Mouse (Mus musculus) T-helper 2 cell (primary cell): ENCODE measurements at regions not wholly inside any gene's neighbourhood (a gene's known extent, or its start where the extent isn't known, plus 50 kb on each side); places are given as distances from the start of the nearest gene placed in this dataset.
"Not testable (repeated sequence)": the region's sequence is repeated elsewhere in the genome, so short reads cannot be mapped to it uniquely, and the experiment has no call there.

Source experiments
- in situ Hi-C: fragments of 300-600 bp; cut with MboI, MseI; formaldehyde crosslinking; loops from one replicate; pipeline ENCODE4 v1.15.1; 2025; ENCODE audit warnings: high pct_unique_total_duplicates

- in situ Hi-C loops = no loop called here
Measured at GRCm38 (mm10) chr10:46072550-46073470, 495.2 kb downstream of the Hace1 start.

DNA sequence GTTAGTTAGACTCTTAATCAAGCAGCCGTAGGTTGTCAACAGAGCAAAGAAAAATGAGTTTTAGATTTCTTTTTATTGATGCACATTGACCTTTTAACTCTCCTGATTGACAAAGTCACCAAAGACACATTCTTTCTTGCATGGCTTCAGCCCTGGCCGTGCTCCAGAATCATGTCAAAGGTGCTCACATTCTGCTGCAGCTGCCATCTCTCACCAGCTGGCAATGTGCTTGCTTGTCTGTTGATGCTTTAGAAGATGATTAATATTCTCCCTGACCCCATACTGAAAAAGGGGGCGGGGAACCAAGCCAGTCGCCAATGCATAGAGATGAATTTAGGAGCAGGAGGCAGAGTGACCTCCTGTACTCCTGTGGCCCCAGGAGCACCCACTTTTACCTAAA lies 510.1 kb downstream of the Hace1 start:
- in situ Hi-C loops = no loop called here

DNA sequence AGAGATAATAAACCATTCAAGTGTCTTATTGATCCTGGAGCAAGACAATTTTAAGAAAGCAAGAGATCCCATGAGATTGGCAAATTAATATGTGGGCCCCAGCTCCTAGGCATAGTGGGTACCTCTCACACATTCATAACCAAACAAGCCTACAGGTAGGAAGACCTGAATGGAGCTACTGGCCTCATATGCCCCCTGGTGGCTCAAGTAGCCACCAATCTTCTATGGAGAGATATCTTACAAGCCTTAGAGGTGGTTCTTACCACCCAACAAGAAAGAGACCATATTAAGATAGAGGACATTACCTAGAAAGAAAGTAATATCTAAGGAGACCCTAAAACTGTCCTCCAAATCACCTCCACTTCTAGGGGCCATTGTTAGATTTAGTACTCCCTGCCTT lies 523.2 kb downstream of the Hace1 start:
- in situ Hi-C loops = no loop called here

DNA sequence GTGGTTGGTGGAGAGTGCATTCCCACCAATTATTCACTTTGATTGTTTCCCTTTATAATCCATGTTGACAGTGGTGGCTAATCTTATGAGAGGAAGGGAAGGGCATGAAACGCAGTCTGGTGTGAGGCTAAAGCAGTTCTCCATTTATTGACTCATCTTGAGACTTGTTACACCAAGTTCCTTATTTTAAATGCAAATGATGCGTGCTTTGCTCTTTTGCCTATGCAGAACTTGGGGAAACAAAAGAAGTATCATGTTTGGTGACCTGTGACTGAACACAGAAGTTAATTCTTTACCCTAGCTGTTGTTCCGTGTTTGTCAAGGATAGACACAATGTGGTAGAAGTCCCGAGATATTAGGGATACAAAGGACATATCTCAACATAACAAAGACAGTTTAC lies 531.2 kb downstream of the Hace1 start:
- in situ Hi-C loops = no loop called here

- in situ Hi-C loops = no loop called here
Measured at GRCm38 (mm10) chr10:46114631-46115130, 537.1 kb downstream of the Hace1 start.

GRCm38 (mm10) chr10:46122409-46122808 lies 544.8 kb downstream of the Hace1 start:
- in situ Hi-C loops = not testable (repeated sequence)

DNA sequence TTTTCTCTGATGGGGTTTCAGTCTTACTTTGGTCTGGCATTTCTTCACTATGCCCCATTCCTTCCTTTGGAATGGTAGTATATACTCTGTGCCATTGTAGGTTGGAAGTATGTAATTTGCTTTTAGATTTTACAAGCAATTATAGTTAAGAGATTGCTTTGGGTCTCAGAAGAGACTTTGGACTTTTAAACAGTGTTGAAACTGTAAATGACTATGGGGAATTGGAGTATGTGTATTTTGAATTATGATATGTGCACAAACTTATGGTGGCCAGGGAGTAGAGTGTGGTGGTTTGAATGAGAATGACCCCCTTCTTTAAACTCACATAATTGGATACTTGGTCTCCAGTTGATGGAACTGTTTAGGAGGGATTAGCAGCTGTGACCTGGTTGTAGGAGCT lies 546.2 kb downstream of the Hace1 start:
- in situ Hi-C loops = no loop called here

DNA sequence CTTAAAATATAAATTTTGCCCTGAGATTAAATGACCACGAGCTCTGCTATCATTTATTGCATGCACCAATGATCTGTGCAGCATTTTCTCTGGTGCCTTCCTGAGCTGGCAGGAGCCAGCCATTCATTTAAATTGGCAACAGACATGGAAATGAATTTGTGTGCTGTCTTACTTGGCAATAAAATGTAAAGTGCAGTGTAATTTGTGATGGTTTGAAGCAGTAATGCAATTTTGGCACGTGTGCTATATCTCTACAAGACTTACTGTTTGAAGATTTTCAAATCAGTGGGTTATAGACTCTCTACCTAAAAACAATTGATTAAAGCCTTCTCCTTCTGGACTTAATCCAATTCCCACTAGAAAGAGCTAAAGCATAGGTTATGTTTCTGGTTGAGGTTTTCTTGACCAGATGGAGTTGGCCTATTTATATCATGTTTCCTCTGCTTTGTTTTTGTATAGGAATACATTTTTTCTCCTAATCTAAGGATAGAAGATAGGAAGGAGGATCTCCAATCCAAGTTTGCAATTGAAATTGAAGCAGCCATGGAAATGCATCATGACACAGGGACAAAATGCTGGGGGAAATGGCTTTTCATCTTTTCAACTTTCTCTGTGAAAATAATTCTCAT lies 557.6 kb downstream of the Hace1 start:
- in situ Hi-C loops = no loop called here

GRCm38 (mm10) chr10:46174035-46174434 lies 596.4 kb downstream of the Hace1 start:
- in situ Hi-C loops = no loop called here

- in situ Hi-C loops = no loop called here
Measured at GRCm38 (mm10) chr10:46185763-46186458, 608.3 kb downstream of the Hace1 start.

- in situ Hi-C loops = no loop called here
Measured at GRCm38 (mm10) chr10:46194143-46194542, 616.5 kb downstream of the Hace1 start.

DNA sequence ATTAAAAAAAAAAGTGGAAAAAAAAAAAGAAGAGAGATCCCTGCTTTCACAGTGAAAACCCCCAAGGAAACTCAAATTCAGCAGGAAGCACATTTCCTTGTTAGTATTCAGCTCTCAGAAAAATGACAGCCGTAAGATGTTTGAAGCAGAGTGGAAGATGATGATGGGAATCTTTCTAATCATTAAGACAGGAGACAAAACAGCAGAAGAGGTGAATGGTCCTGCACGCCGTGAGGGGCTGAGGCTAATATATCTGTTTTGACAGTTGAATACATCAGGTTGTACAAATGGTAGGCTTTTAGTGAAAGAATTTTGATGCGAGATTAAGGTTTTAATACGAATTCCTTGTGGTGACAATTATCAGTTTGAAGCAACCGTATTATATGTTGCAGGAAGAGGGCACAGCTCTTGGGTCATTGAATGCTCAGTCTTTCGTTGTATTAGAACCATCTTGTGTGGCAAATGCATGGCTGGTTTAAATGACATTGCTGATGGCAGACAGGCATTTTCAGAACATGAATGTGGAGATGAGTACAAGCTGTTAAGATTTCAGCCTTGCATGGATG lies 649.3 kb downstream of the Hace1 start:
- in situ Hi-C loops = no loop called here

DNA sequence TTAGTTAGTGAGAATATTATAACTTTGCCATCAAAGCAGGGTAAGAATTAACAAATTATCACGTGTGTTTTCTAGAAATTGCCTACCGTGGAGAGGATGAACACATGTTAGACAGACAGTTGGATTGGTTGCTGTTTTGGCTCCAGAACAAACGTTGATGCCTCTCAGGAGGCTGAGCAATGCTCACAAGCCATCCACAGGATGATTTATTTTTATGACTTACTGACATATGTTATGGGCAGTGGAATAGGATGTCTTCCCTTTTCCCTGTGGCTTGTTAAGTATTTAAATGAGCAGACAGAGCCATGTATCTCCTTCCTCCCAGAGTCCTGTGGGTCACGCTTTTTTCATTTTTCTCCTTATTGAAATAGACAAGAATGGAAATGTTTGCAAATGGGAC lies 652.0 kb downstream of the Hace1 start:
- in situ Hi-C loops = no loop called here

- in situ Hi-C loops = no loop called here
Measured at GRCm38 (mm10) chr10:46235581-46235980, 658.0 kb downstream of the Hace1 start.

GRCm38 (mm10) chr10:46255575-46255974 lies 677.9 kb downstream of the Hace1 start:
- in situ Hi-C loops = no loop called here

- in situ Hi-C loops = no loop called here
Measured at GRCm38 (mm10) chr10:46269710-46270109, 692.1 kb downstream of the Hace1 start.

DNA sequence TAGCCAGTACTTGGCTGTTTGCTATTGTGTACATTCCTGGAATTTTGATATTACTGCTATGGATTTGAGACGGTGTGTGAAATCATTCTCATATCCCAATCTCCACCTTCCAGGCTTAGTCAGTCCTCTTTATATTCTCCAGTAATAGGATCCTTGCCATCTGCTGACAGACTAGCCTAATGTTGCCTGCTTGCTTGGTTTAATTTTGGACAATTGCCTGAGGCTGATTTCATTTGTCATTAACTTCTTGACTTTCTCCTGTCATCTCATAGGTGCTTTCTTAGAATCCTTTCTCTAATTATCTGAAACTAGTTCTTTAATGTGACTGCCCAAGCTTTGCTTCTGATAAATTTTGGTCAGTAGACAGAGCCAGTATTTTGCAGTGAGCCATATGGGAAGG lies 696.2 kb downstream of the Hace1 start:
- in situ Hi-C loops = no loop called here

DNA sequence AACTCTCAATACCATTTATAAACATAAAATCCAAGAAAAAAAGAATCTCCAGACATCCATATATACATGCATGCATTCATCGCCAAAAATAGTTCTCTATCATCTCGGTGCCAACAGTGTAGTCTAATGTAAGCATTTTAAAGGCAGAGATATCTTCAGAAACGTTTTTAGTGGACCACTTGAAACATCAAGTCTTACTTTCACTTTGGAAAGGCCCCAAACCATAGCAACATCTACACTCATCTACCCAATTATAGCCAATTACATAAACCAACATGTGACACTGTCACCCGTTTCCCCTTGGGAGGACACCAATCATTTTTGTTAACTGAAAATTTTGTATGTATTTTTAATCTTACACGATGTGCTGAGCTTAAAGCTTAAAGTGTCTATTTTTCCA lies 716.7 kb downstream of the Hace1 start:
- in situ Hi-C loops = no loop called here

DNA sequence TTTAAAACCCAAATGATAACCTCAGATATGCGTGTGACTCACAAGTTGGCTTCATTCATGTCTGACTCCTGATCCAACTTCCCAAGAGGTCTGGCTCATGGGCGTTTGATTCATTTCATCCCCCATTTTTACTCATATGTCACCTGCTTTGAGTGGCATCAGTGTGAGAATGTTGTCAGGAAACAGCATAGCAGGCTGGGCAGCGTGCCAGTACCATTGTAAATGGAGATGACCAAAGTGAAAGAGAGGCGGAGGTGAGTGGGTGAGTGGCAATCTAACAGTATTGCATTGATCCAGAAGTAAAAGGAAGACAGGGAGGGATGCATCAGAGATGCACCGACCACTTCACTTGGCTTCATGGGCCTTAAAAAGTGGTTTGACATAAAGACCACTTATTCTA lies 720.7 kb downstream of the Hace1 start:
- in situ Hi-C loops = no loop called here

DNA sequence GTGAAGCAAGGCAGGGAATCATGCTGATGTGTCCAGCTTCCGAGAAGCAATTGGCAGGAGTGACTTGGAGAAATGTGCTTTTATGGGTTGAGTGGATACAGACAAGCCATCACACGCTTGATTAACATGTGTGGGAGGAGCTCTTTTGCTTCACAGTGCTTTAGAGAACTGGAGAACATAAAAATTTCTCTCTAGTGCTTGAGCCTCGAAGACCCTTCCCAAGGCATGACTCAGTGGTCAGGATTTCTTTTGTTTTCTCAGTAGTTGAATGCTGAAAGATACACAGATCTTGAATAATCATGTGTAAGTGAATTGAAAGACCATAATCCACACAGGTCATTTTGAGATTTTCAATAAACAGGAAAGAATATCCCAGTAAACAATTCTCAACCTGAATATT lies 721.9 kb downstream of the Hace1 start:
- in situ Hi-C loops = no loop called here

DNA sequence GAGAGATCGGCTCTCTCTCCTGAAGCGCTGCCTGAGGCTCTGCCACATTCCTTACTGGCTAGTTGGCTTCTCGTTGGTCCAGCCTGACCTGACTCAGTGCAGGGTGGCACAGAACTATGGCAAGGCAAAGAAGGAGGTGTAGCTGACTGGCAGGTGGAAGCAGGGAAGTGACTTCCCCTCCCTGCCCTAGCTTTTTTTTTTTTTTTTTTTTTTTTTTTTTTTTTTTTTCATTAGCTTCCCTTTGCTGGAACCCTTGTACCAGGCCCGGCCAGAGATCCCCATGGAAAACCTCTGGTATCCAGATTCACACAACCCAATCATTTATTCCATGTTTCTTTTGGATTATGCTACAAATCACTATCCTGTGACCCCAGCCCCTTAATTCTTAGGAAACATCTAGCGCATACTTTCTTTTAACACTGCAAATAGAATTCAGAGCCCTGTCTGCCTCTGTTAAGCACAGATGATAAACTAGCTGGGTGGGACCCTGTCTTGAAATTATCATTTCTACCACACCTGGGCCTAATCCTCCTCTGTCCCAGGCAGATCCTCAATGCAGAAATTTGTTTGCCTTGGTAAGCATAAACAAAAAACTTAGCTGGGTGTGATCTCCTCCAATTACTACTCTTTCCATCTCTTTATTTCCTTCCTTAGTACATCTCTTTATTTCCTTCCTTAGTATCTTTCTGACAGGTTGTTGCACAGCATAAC lies 742.9 kb downstream of the Hace1 start:
- in situ Hi-C loops = no loop called here
